Mouse (Mus musculus) MEL (cell line): ENCODE results near the gene Dusp1.

Experiments used
- CTCF ChIP-seq, 3 experiments: IDR thresholded peaks in 2 of 3; conservative IDR thresholded peaks in 1 of 3; 2 replicates each; pipeline ENCODE4 v1.5.1; 2011 to 2012; ENCODE audit warnings: low read length in 3 of 3, low read depth in 2 of 3, mild to moderate bottlenecking in 2 of 3, improper control_type of control experiment in 1 of 3, inconsistent platforms in 1 of 3, mixed read lengths in 1 of 3, moderate library complexity in 1 of 3; ENCODE audit not compliant: control insufficient read depth in 1 of 3, insufficient read depth in 1 of 3, poor library complexity in 1 of 3, severe bottlenecking in 1 of 3
- MEF2A ChIP-seq: IDR thresholded peaks from 2 replicates; pipeline ENCODE4 v1.6.1; 2014; ENCODE audit warnings: low read depth, mild to moderate bottlenecking, inconsistent platforms, low read length, improper control_type of control experiment; ENCODE audit not compliant: poor library complexity, insufficient replicate concordance, severe bottlenecking; ENCODE audit errors: extremely low read depth

DNA sequence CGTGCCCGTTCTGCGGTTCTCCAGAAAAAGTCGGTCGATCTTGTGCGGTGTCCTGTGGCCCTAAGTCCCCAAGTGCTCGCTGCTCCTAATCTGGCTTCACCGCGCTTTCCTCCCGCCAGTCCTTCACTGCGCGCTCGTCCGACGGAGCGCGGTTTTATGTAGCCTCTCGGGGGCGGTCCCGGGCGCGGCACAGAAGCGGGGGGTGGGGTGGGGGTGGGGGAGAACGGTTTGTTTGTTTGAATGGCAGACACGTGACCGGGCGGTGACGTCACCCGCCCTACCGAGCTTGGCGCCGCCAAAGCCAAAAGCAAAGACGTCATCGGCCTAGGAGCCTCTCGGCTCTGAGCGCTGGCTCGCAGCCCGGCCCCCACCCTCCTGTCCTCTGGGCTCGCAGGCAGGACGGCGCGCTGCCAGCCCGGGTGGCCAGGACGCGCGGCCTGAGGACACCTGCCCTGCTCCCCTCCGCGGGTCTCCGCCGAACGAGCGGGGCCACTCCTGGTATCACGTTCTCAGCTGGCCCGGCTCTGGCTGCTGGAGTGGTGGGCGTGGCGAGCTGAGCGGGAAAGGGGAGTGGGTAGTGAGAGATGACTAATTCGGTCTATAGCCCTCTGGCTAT, 53.5 kb downstream of the Dusp1 start:
- TF ChIP-seq CTCF (IDR thresholded peaks at IDR 0.05 in 2 of 3, conservative IDR thresholded peaks at IDR 0.05 in 1 of 3; ENCODE audit: control insufficient read depth in 1 of 3, insufficient read depth in 1 of 3, low read depth in 2 of 3, low read length in 3 of 3, poor library complexity in 1 of 3, severe bottlenecking in 1 of 3) (no peak), MEF2A (no peak)
